Mouse (Mus musculus) CD8-positive naive resting alpha-beta T cell, adult 57 days (primary cell): Measurements from ENCODE around the gene 4930563M21Rik. TPM values are rescaled to one million over a fixed set of nuclear protein-coding genes. Genes with fewer than 3 reads are reported as not detected.

Experiments
- total RNA-seq: library from RNA; stranded (reverse); gene quantifications from one replicate; pipeline ENCODE4 v1.2.4, GENCODE M21; 2023

4930563M21Rik gene
- not detected for total RNA-seq

GRCm38 (mm10) chr9:56010450-56010849, at the start of gene 4930563M21Rik:
4930563M21Rik (minus strand) TSS chr9:56010550.

DNA sequence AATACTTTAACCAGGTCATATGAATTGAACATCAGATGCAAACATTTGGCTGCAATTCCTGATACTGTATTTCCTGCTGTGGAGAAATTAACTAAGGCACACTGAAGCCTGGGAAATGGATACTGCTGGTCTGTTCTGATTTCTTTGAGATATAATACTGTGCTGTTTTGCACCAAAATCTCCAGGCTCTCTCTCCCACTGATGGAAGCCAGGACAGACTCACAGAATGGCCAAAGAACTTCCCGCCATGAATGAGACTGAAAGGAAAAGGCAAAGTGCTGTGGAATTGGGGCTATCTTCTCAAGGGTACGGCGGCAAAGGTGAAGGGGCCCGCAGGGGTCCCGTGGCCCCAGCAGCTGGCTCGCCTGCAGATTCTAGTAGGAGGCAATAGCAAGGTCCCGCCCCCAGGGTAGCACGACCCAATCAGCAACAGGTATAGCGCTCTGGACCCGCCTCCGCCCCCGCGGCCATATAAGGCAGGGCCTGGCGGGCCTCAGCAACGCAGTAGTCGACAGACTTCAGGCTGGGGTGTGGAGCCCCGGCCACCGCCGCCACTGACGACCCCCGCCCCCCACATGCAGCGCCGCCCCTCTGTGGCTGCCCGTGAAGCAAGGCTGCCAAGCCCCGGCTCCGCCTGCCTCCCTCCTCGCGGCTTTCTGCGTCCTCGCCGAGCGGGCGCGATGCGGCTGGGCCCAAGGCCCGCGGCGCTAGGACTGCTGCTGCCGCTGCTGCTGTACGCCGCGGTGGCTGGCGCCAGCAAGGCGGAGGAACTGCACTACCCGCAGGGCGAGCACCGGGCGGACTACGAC, 31.2 kb upstream of the 4930563M21Rik start, which contains the start of gene Rcn2:
Gene Rcn2 (plus strand): TSS at position 474 of the 809 bp plus-strand sequence.

GRCm38 (mm10) chr9:55937664-55938617, 72.4 kb downstream of the 4930563M21Rik start, which contains the start of gene Scaper:
Scaper (minus strand) TSS chr9:55938119.

Other genes with a start within 250 kb of the 4930563M21Rik start
- 28.1 TPM for gene Scaper, start 72.4 kb downstream of the 4930563M21Rik start, total RNA-seq
- 23.8 TPM for gene Rcn2, start 31.3 kb upstream of the 4930563M21Rik start, total RNA-seq
- 202 TPM for gene Pstpip1, start 79.4 kb upstream of the 4930563M21Rik start, total RNA-seq
- 13.9 TPM for gene Tspan3, start 154.9 kb upstream of the 4930563M21Rik start, total RNA-seq